Mouse (Mus musculus): ENCODE results near the gene Nkd1.

DNA sequence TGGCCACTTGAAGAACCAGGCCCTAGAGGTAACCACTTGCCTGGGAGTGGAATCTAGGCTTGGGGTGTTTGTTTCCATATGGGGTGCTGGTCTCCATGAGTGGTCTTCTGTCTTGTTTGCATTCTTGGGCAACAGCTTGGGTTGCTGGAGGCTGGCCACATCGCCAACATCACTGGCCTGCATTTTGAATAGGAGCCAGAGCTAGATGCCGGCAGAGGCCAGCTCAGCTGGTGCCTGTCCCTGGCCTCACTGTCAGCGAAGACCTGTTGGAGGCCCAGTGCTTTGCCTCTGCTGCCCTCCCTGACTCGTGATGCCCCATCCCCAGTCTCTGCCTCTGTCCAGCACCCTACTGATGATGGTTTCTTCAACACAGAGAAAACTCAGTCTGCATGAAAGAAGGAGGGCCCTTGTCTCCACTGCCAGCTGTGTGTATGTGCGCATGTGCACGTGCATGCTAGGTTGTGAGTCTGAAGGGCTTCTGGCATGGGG, 38.9 kb downstream of the Nkd1 start:
- TF ChIP-seq CTCF (IDR thresholded peaks at IDR 0.05; ENCODE audit: low read depth) (no peak), EP300 (optimal IDR thresholded peaks at IDR 0.05) (no peak)
